Comparison of ENCODE assay signal across 19 mouse cellular contexts in genomic region chr4:148291849-148292248, GRCm38 (mm10). TPM values are rescaled to one million over a fixed set of nuclear protein-coding genes. Genes with fewer than 3 reads are reported as not detected.
DNase-seq lines count a peak whose midpoint lies in the region; ATAC-seq lines count a peak whose summit lies in the region.
"Had no signal": no experiment of that assay in that cellular context is flagged by ENCODE, and none has a peak within 500 bp of the region (broad histone marks: within the 10 kb centered on the region; RNA-seq: fewer than 3 reads in every experiment).

No protein-coding gene starts in this region.

- no peaks in the 10 kb centered on the region for H3K9me3 ChIP-seq in midbrain, embryonic 14.5 days (ENCODE audit: control insufficient read depth, low read length)
- H3K9me3 ChIP-seq in midbrain, embryonic 13.5 days = no peaks in the 10 kb centered on the region
- H3K9me3 ChIP-seq in forebrain, embryonic 12.5 days = no peaks in the 10 kb centered on the region
- H3K9me3 ChIP-seq in hindbrain, embryonic 16.5 days (ENCODE audit: control insufficient read depth, low read length) = no peaks in the 10 kb centered on the region
- H3K9me3 ChIP-seq: heart, embryonic 10.5 days; limb, embryonic 12.5 days; liver, embryonic 13.5 days; lung, embryonic 15.5 days had no signal

- H3K4me3 ChIP-seq in midbrain, embryonic 14.5 days (replicated peaks; ENCODE audit: low read depth, low read length) = no peak overlapping the region
- H3K4me3 ChIP-seq in midbrain, embryonic 13.5 days (replicated peaks) = no peak overlapping the region
- no peak overlapping the region for H3K4me3 ChIP-seq in forebrain, embryonic 12.5 days (replicated peaks)
- H3K4me3 ChIP-seq in hindbrain, embryonic 16.5 days (ENCODE audit: low read length) = no peak overlapping the region
- H3K4me3 ChIP-seq: heart, embryonic 10.5 days; limb, embryonic 12.5 days; liver, embryonic 13.5 days; lung, embryonic 15.5 days had no signal

- ATAC-seq in midbrain, embryonic 14.5 days (ENCODE audit: low FRiP score, low TSS enrichment) = no peak
- no peak for ATAC-seq in midbrain, embryonic 13.5 days
- peak; percentile 18; the same call in 1 of the 2 replicates for ATAC-seq in forebrain, embryonic 12.5 days (ENCODE audit: low FRiP score)
- ATAC-seq in hindbrain, embryonic 16.5 days = no peak
- ATAC-seq: inflammation-experienced regulatory T-cells, adult 6 months had no signal

- no peaks in the 10 kb centered on the region for H3K27me3 ChIP-seq in midbrain, embryonic 14.5 days (ENCODE audit: control insufficient read depth, insufficient read depth, low read length)
- peaks cover 11% of the 10 kb centered on the region for H3K27me3 ChIP-seq in midbrain, embryonic 13.5 days
- H3K27me3 ChIP-seq in forebrain, embryonic 12.5 days = peaks cover 19% of the 10 kb centered on the region
- H3K27me3 ChIP-seq in hindbrain, embryonic 16.5 days (replicated peaks; ENCODE audit: control insufficient read depth, insufficient read depth, low read length) = no peaks in the 10 kb centered on the region; the same call in 1 of the 2 replicates

- peak overlapping the region; percentile 55 for H3K27ac ChIP-seq in midbrain, embryonic 14.5 days (replicated peaks; ENCODE audit: low read depth, low read length)
- H3K27ac ChIP-seq in midbrain, embryonic 13.5 days = no peak overlapping the region
- H3K27ac ChIP-seq in forebrain, embryonic 12.5 days = peak overlapping the region; percentile 10
- H3K27ac ChIP-seq in hindbrain, embryonic 16.5 days (ENCODE audit: low read depth, low read length) = peak overlapping the region; percentile 39; the same call in 1 of the 2 replicates
- H3K27ac ChIP-seq: heart, embryonic 10.5 days; limb, embryonic 12.5 days; liver, embryonic 13.5 days; lung, embryonic 15.5 days had no signal

- H3K4me2 ChIP-seq in midbrain, embryonic 14.5 days (ENCODE audit: low read length) = no peak overlapping the region
- H3K4me2 ChIP-seq in midbrain, embryonic 13.5 days (replicated peaks) = no peak overlapping the region
- no peak overlapping the region for H3K4me2 ChIP-seq in forebrain, embryonic 12.5 days
- no peak overlapping the region for H3K4me2 ChIP-seq in hindbrain, embryonic 16.5 days (ENCODE audit: low read length)
- H3K4me2 ChIP-seq: limb, embryonic 12.5 days; liver, embryonic 13.5 days; lung, embryonic 15.5 days had no signal

- no peaks in the 10 kb centered on the region for H3K36me3 ChIP-seq in midbrain, embryonic 14.5 days (ENCODE audit: control insufficient read depth, insufficient read depth, low read length)
- H3K36me3 ChIP-seq in midbrain, embryonic 13.5 days = no peaks in the 10 kb centered on the region
- H3K36me3 ChIP-seq in forebrain, embryonic 12.5 days (replicated peaks) = no peaks in the 10 kb centered on the region
- no peaks in the 10 kb centered on the region for H3K36me3 ChIP-seq in hindbrain, embryonic 16.5 days (ENCODE audit: control insufficient read depth, insufficient read depth, low read length)
- H3K36me3 ChIP-seq: heart, embryonic 10.5 days; limb, embryonic 12.5 days; liver, embryonic 13.5 days; lung, embryonic 15.5 days had no signal

- peak; percentile 47 to 53 for DNase-seq in cerebellum, postnatal 14 days
- no peak for DNase-seq in cerebellum, postnatal 4 days (ENCODE audit: low spot score in 2 of 2)
- peak; percentile 68 for DNase-seq in midbrain, embryonic 14.5 days
- DNase-seq in natural killer cell, adult 2 months (ENCODE audit: low spot score in 2 of 2) = no peak
- DNase-seq in ovary, postnatal 10 days (ENCODE audit: low spot score) = no peak
- DNase-seq: cerebellum, adult 9-11 months; gastrocnemius, postnatal 36 days; heart, postnatal 10 days; kidney, adult 8-10 months; kidney, postnatal 36 days; liver, embryonic 13.5 days; thymus, postnatal 36 days had no signal

- peaks cover 32% of the 10 kb centered on the region for H3K4me1 ChIP-seq in midbrain, embryonic 14.5 days (ENCODE audit: control insufficient read depth, insufficient read depth, low read length)
- peaks cover 39% of the 10 kb centered on the region for H3K4me1 ChIP-seq in midbrain, embryonic 13.5 days (replicated peaks)
- H3K4me1 ChIP-seq in forebrain, embryonic 12.5 days = peaks cover 45% of the 10 kb centered on the region
- peaks cover 30% of the 10 kb centered on the region for H3K4me1 ChIP-seq in hindbrain, embryonic 16.5 days (ENCODE audit: control insufficient read depth, insufficient read depth, low read depth, low read length)
- H3K4me1 ChIP-seq: liver, embryonic 13.5 days had no signal

- 25% methylated on average over 10 of the region's 10 CpGs for WGBS in midbrain, embryonic 14.5 days
- WGBS in midbrain, embryonic 13.5 days = 45% methylated on average over 10 of the region's 10 CpGs
- WGBS in forebrain, embryonic 12.5 days = 16% methylated on average over 10 of the region's 10 CpGs
- WGBS in hindbrain, embryonic 16.5 days = 23% methylated on average over 9 of the region's 10 CpGs

- no peak overlapping the region for H3K9ac ChIP-seq in midbrain, embryonic 14.5 days (replicated peaks; ENCODE audit: low read length)
- H3K9ac ChIP-seq in midbrain, embryonic 13.5 days (replicated peaks) = no peak overlapping the region
- H3K9ac ChIP-seq in forebrain, embryonic 12.5 days = no peak overlapping the region
- H3K9ac ChIP-seq in hindbrain, embryonic 16.5 days (ENCODE audit: low read depth, low read length) = no peak overlapping the region; the same call in 1 of the 2 replicates
- H3K9ac ChIP-seq: limb, embryonic 12.5 days; liver, embryonic 13.5 days; lung, embryonic 15.5 days had no signal

RNA-seq across cellular contexts. Expression of gene Disp3, which starts 4.1 kb away (rescaled TPM):
- polyA plus RNA-seq in midbrain, embryonic 14.5 days (2014; fragmentation: Nextera tagmentation; extraction: Ambion mirVana) = 10.6 and 11.8 TPM in 2 replicates
- 11.1 and 12.0 TPM in 2 replicates for polyA plus RNA-seq in midbrain, embryonic 13.5 days (2015; fragmentation: Nextera tagmentation; extraction: Ambion mirVana)
- 4.8 and 4.9 TPM in 2 replicates for polyA plus RNA-seq in forebrain, embryonic 12.5 days (2016; fragmentation: Nextera tagmentation; extraction: Ambion mirVana)
- polyA plus RNA-seq in hindbrain, embryonic 16.5 days (2015; fragmentation: Nextera tagmentation; extraction: Ambion mirVana) = 11.6 and 13.6 TPM in 2 replicates
- polyA plus RNA-seq: inflammation-experienced regulatory T-cells, adult 6 months had no signal

Comparison
In these comparisons a context has a peak if more than half of its experiments do, and no peak if none do; other contexts are left out.
1. DNase-seq: peak in cerebellum, postnatal 14 days (2 of 2) and midbrain, embryonic 14.5 days (single experiment); none in cerebellum, postnatal 4 days (0 of 2), natural killer cell, adult 2 months (0 of 2) and ovary, postnatal 10 days (single experiment).